Mouse (Mus musculus) frontal cortex, adult (tissue): ENCODE measurements around the gene Gnaq.
"Not testable (repeated sequence)": the region's sequence is repeated elsewhere in the genome, so short reads cannot be mapped to it uniquely, and the experiment has no call there.

ENCODE experiments used
- ATAC-seq: cut with Nextera tagmentation; 2 replicates; pipeline ENCODE4 v1.9.2; 2017; ENCODE audit warnings: mild to moderate bottlenecking, moderate library complexity, mixed read lengths; ENCODE audit not compliant: low TSS enrichment

Gnaq gene

GRCm38 (mm10) chr19:16258766-16259355, 126.2 kb downstream of the Gnaq start:
- ATAC-seq: no peak

- peak; percentile 82 for ATAC-seq
Observed at GRCm38 (mm10) chr19:16259786-16260434, 127.3 kb downstream of the Gnaq start.

GRCm38 (mm10) chr19:16260435-16260832, 127.8 kb downstream of the Gnaq start:
- no peak for ATAC-seq

- no peak for ATAC-seq
Observed at GRCm38 (mm10) chr19:16260973-16261372, 128.3 kb downstream of the Gnaq start.

- ATAC-seq: no peak
Observed at GRCm38 (mm10) chr19:16261631-16262030, 129.0 kb downstream of the Gnaq start.

GRCm38 (mm10) chr19:16262340-16262739, 129.7 kb downstream of the Gnaq start:
- ATAC-seq: peak; percentile 88

- not testable (repeated sequence) for ATAC-seq
Observed at GRCm38 (mm10) chr19:16267362-16267761, 134.7 kb downstream of the Gnaq start.

GRCm38 (mm10) chr19:16270236-16270635, 137.6 kb downstream of the Gnaq start:
- no peak for ATAC-seq

GRCm38 (mm10) chr19:16271002-16271401, 138.4 kb downstream of the Gnaq start:
- no peak for ATAC-seq

GRCm38 (mm10) chr19:16273021-16273420, 140.4 kb downstream of the Gnaq start:
- ATAC-seq: no peak

GRCm38 (mm10) chr19:16280231-16280630, 147.6 kb downstream of the Gnaq start:
- no peak for ATAC-seq

- peak; percentile 58 for ATAC-seq
Observed at GRCm38 (mm10) chr19:16285051-16286028, 152.7 kb downstream of the Gnaq start.

- 0 out of 2 replicates have a peak, but pooled peaks have one; percentile 17 for ATAC-seq
Observed at GRCm38 (mm10) chr19:16286451-16287175, 154.0 kb downstream of the Gnaq start.

GRCm38 (mm10) chr19:16287307-16287706, 154.7 kb downstream of the Gnaq start:
- ATAC-seq: no peak

- ATAC-seq: peak; percentile 34
Observed at GRCm38 (mm10) chr19:16287971-16288370, 155.3 kb downstream of the Gnaq start.

- ATAC-seq: no peak
Observed at GRCm38 (mm10) chr19:16291088-16291487, 158.5 kb downstream of the Gnaq start.

GRCm38 (mm10) chr19:16292056-16292608, 159.5 kb downstream of the Gnaq start:
- ATAC-seq: no peak

- peak; percentile 80 for ATAC-seq
Observed at GRCm38 (mm10) chr19:16292978-16293377, 160.3 kb downstream of the Gnaq start.

GRCm38 (mm10) chr19:16300413-16300812, 167.8 kb downstream of the Gnaq start:
- no peak for ATAC-seq

- ATAC-seq: peak; percentile 31; the same call in 1 of the 2 replicates
Observed at GRCm38 (mm10) chr19:16301336-16301735, 168.7 kb downstream of the Gnaq start.

GRCm38 (mm10) chr19:16309031-16309430, 176.4 kb downstream of the Gnaq start:
- no peak for ATAC-seq
